Mouse (Mus musculus) liver, adult 2 months (tissue): Measurements from ENCODE around the gene Chadl. TPM values are rescaled to one million over a fixed set of nuclear protein-coding genes. Genes with fewer than 3 reads are reported as not detected.

ENCODE experiments used
- DNase-seq: peaks from one replicate; pipeline ENCODE4 v3.0.0-alpha.2; 2011; ENCODE audit warnings: low read depth, low spot score; ENCODE audit errors: extremely low read depth
- H3K27ac ChIP-seq: fragments of 200-500 bp; replicated peaks from 2 replicates; pipeline ENCODE4 v1.5.1; 2012; ENCODE audit warnings: low read depth, mild to moderate bottlenecking, control low read depth, inconsistent platforms, low read length; ENCODE audit not compliant: insufficient read depth
- H3K27me3 ChIP-seq: fragments of 200-500 bp; 2 replicates; pipeline ENCODE4 v1.6.1; 2012; ENCODE audit warnings: mild to moderate bottlenecking, moderate library complexity, low read length, inconsistent platforms; ENCODE audit not compliant: control insufficient read depth, insufficient read depth
- H3K36me3 ChIP-seq: fragments of 200-500 bp; 2 replicates; pipeline ENCODE4 v1.6.1; 2012; ENCODE audit warnings: low read length, inconsistent platforms; ENCODE audit not compliant: control insufficient read depth, insufficient read depth
- H3K4me1 ChIP-seq: fragments of 200-500 bp; 2 replicates; pipeline ENCODE4 v1.6.1; 2011; ENCODE audit warnings: low read length; ENCODE audit not compliant: control insufficient read depth, insufficient read depth
- H3K4me3 ChIP-seq: fragments of 200-500 bp; 2 replicates; pipeline ENCODE4 v1.5.1; 2011; ENCODE audit warnings: low read depth, mild to moderate bottlenecking, control low read depth, low read length, moderate library complexity; ENCODE audit not compliant: insufficient read depth
- H3K79me2 ChIP-seq: fragments of 200-500 bp; 2 replicates; pipeline ENCODE4 v1.6.1; 2012; ENCODE audit warnings: inconsistent platforms, mild to moderate bottlenecking, low read length, moderate library complexity; ENCODE audit not compliant: control insufficient read depth, insufficient read depth
- H3K9ac ChIP-seq: fragments of 200-500 bp; 2 replicates; pipeline ENCODE4 v1.6.1; 2012; ENCODE audit warnings: low read depth, mild to moderate bottlenecking, control low read depth, inconsistent platforms, low read length
- CTCF ChIP-seq: fragments of 200-500 bp; IDR thresholded peaks from 2 replicates; pipeline ENCODE4 v1.5.1; 2011; ENCODE audit warnings: low read depth, low read length, control low read depth
- POLR2A ChIP-seq: fragments of 200-500 bp; IDR thresholded peaks from 2 replicates; pipeline ENCODE4 v1.6.1; 2011; ENCODE audit warnings: low read length, control low read depth; ENCODE audit not compliant: insufficient read depth; ENCODE audit errors: extremely low read depth
- WGBS: fragments of 180-500 bp; shearing (Covaris S2); methylation state at CpG from one replicate; pipeline ENCODE4 v1.1.7; 2018; 5-methylcytosine and 5-hydroxymethylcytosine counted together
- polyA plus RNA-seq: library from polyadenylated mRNA; depleted of rRNA; stranded (reverse); fragments of >200 nt; gene quantifications from 2 replicates; pipeline ENCODE4 v1.2.3, GENCODE M21; 2012
- total RNA-seq: library from RNA; depleted of rRNA; stranded (reverse); fragments of >200 nt; gene quantifications from 2 replicates; pipeline ENCODE4 v1.2.3, GENCODE M21; 2014

Chadl gene
- total and polyA plus RNA-seq, 2 experiments: 0.37 to 1.5 TPM

GRCm38 (mm10) chr15:81722361-81722760, 25.3 kb upstream of the Chadl start:
- no peak for TF ChIP-seq CTCF
- no peak for TF ChIP-seq POLR2A
- no peak overlapping the region for H3K27ac ChIP-seq
- H3K4me3 ChIP-seq: no peak overlapping the region
- no peaks in the 10 kb centered on the region for H3K4me1 ChIP-seq
- H3K9ac ChIP-seq: no peak overlapping the region
- H3K27me3 ChIP-seq: no peaks in the 10 kb centered on the region
- H3K36me3 ChIP-seq: peaks cover 42% of the 10 kb centered on the region
- no peak for DNase-seq
- H3K79me2 ChIP-seq: peaks cover 11% of the 10 kb centered on the region; the same call in 1 of the 2 replicates
- 95% methylated on average over 5 of the region's 5 CpGs for WGBS

- peaks cover 50% of the 10 kb centered on the region for H3K36me3 ChIP-seq
- no peak for DNase-seq
- no peaks in the 10 kb centered on the region for H3K27me3 ChIP-seq
- TF ChIP-seq CTCF: peak; percentile 19; the same call in 1 of the 2 replicates
- TF ChIP-seq POLR2A: no peak
- no peak overlapping the region for H3K4me3 ChIP-seq
- no peaks in the 10 kb centered on the region for H3K4me1 ChIP-seq
- H3K9ac ChIP-seq: no peak overlapping the region
- 94% methylated on average over 6 of the region's 6 CpGs for WGBS
- H3K79me2 ChIP-seq: no peaks in the 10 kb centered on the region
- H3K27ac ChIP-seq: no peak overlapping the region
These were observed 22.0 kb upstream of the Chadl start for GRCm38 (mm10) chr15:81719139-81719531.

GRCm38 (mm10) chr15:81718336-81719138, 21.4 kb upstream of the Chadl start:
- Histone ChIP-seq H3K27ac (no peak overlapping the region), H3K4me1 (no peaks in the 10 kb centered on the region), H3K36me3 (peaks cover 48% of the 10 kb centered on the region), H3K27me3 (no peaks in the 10 kb centered on the region), H3K4me3 (no peak overlapping the region), H3K9ac (no peak overlapping the region), H3K79me2 (no peaks in the 10 kb centered on the region)
- TF ChIP-seq POLR2A (no peak), CTCF (no peak)
- WGBS: 96% methylated on average over 9 of the region's 9 CpGs
- DNase-seq: no peak

- WGBS: 88% methylated on average over 6 of the region's 6 CpGs
- Histone ChIP-seq H3K36me3 (peaks cover 27% of the 10 kb centered on the region), H3K4me3 (no peak overlapping the region), H3K4me1 (no peaks in the 10 kb centered on the region), H3K27me3 (no peaks in the 10 kb centered on the region), H3K79me2 (no peaks in the 10 kb centered on the region), H3K27ac (no peak overlapping the region), H3K9ac (no peak overlapping the region)
- TF ChIP-seq POLR2A: no peak
- TF ChIP-seq CTCF: no peak
- DNase-seq: no peak
These were observed 16.7 kb upstream of the Chadl start for GRCm38 (mm10) chr15:81713742-81714141.

GRCm38 (mm10) chr15:81710801-81711200, 13.7 kb upstream of the Chadl start:
- H3K9ac ChIP-seq: no peak overlapping the region
- H3K36me3 ChIP-seq: peaks cover 20% of the 10 kb centered on the region; the same call in 1 of the 2 replicates
- H3K27me3 ChIP-seq: no peaks in the 10 kb centered on the region
- no peaks in the 10 kb centered on the region for H3K79me2 ChIP-seq
- no peak for TF ChIP-seq CTCF
- TF ChIP-seq POLR2A: no peak
- H3K4me1 ChIP-seq: no peaks in the 10 kb centered on the region
- WGBS: 83% methylated on average over 4 of the region's 4 CpGs
- no peak overlapping the region for H3K27ac ChIP-seq
- no peak for DNase-seq
- no peak overlapping the region for H3K4me3 ChIP-seq

GRCm38 (mm10) chr15:81709686-81710085, 12.6 kb upstream of the Chadl start:
- H3K27me3 ChIP-seq: no peaks in the 10 kb centered on the region
- H3K36me3 ChIP-seq: peaks cover 23% of the 10 kb centered on the region; the same call in 1 of the 2 replicates
- no peak overlapping the region for H3K27ac ChIP-seq
- 96% methylated on average over 1 of the region's 1 CpGs for WGBS
- no peaks in the 10 kb centered on the region for H3K79me2 ChIP-seq
- TF ChIP-seq CTCF: no peak
- no peak for TF ChIP-seq POLR2A
- H3K4me1 ChIP-seq: no peaks in the 10 kb centered on the region
- DNase-seq: no peak
- H3K4me3 ChIP-seq: no peak overlapping the region
- no peak overlapping the region for H3K9ac ChIP-seq
